Mouse (Mus musculus): ENCODE data around the gene Nhsl1.

Gene Nhsl1

DNA sequence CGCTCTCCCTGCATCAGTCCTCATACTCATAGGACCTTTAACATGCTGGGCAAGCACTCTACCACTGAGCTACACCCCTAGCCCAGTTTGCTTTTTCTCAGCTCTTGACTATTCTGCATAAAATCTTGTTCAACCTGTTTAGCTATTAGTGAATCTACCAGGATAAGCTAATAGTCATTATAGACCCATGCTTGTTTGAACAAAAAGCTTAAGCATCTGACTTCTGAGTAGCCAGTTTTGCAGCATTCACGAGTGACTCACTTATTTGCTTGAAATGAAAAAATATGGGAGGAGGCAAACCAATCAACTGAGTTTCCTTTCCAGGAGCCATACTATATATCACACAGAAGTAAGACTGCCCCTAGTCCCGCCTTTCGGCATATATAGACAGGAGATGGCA is 32.0 kb downstream of the Nhsl1 start:
- DNase-seq = no peak

DNA sequence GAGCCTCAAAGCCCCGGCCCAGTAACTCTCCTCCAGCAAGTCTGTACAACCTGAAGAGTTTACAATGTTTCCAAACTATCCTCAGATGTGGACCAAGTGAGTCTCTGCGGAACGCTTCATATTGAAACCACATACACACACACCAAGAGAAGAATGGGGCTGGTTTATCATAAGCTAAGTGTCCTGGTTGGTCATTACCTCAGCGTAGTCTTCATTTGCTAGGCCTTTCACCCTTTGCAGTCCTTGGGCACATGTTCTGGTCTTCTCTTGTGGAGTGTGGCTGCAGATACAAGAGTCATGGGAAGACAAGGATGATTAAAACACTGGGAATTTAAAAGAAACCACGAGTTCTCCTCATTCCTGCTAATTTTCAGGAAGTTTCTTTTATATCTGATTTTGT is 34.2 kb downstream of the Nhsl1 start:
- DNase-seq = no peak

DNA sequence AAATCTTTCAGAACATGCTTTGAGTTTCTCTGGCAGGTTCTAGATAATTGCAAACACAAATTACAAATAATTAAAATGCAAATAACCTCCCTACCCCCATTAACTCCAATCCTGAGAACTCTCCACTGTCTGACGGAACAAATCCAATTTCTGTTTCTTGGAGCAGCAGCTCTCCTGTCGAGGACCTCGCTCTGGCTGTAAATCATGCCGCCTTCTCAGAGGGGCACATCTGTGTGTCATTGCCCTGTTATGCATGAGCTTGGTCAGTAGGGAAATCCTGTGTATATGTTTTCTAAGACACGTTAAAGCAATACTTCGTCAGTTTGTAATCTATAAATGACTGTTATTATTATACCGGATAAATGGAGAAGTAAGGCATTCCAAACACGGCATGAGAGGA is 35.3 kb downstream of the Nhsl1 start:
- DNase-seq = no peak

DNA sequence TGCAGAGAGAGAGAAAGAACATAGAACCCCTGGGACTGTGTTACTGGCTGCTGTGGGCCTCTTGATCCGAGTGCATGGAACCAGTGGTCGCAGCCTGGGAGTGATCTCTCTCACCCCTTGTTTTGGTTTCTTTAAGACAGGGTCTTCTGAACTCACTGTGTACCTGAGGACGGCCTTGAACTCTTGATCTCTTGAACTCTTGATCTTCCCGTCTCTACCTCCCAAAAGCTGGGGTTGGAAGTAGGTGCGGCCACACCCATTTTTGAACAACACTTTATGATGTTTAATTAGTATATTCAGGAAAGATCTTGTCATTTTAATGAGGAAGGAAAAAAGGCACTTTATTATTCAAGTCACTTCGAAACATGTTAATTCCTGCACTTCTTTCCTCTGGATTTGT is 37.7 kb downstream of the Nhsl1 start:
- no peak for DNase-seq

DNA sequence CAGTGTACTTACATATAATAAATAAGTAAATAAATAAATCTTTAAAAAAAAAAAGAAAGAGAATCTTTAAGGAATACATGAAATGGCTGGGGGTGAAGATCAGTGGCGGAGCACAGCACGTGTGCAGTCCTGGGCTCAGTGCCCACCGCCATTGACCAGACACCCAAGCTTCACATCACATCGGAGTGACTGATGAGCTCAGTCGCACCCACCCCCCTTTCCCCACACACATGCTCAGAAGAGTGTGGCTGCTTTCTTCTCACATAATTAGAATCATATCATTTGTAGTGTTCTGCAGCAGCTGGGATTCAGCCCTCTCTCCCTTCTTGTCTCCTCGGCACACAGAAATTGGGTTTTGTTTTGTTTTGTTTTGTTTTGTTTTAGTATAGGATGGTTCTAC is 38.4 kb downstream of the Nhsl1 start:
- DNase-seq = no peak

DNA sequence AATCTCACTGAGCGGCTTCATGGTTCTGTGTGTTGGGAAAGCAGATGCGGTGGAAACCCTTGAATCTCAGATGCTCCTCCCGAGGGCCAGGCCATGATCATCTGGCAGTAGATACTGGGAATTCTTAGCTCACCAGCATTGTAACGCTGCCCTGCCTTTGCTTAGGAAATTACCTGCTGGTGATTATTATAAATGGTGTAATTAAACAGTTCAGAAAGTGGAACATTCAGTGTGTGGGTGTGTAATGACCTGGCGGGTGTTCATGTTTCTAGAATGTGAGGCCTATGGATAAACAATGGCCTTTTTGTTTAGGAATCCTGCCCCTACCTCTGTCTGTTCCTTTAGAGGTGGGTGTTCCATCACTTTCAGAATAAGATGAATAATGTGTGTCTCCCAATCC is 39.7 kb downstream of the Nhsl1 start:
- no peak for DNase-seq

DNA sequence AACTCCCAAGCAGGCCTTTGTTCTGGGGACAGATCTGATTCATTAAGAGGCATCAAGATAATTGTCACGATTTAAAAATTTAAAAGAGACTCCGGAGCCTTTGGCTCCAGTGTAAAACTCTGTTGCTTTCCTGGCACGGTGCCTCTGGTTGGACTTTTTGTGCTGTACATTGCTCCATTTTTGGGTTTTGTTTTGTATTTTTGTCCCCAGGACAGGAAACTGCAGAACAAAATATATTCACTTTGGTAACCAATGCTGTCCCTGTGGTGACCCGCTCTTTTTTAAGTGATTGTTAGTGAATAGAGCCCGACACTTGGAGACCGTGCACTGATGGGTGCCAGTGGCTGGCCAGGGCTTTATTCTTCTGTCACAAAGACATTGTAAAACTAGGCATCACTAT is 41.4 kb downstream of the Nhsl1 start:
- no peak for DNase-seq

DNA sequence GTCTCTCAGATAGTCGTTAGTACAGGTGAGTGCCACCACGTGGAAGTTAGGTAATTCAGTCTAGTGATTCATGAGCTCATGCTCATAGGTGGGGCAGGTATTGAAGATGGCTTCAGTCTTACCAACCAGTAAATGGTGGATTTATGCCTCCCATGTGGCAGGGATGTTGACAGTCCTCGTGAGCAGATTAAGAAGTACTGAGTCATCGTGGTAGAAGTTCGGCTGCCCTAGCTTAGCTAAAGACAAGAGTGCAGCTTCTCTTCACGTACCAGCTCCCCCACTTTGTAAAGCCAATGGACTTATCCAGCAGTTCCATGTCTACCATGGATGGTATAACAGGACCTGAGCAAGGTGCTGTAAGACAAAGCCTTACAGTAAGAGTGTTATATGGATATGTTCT is 46.6 kb downstream of the Nhsl1 start:
- DNase-seq = no peak

DNA sequence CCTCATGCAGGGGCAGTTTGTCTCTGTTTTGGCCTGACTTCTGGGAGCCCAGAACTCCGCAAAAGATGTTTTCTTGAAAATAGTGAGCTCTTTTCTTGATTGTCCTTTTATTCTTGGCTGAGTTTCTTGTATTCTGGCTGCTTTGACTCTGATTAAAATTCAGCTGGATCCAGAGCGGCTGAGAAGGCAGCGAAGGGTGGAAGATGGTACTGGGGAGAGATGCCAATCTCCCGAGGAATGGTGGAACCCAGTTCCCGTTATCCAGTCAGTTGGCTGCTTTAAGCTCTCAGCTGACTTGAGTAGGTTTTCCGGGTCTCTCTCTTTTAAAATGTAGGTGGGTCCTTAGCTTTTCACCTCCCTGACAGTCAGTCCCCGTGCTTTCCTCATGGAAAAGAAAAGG is 47.9 kb downstream of the Nhsl1 start:
- no peak for DNase-seq

DNA sequence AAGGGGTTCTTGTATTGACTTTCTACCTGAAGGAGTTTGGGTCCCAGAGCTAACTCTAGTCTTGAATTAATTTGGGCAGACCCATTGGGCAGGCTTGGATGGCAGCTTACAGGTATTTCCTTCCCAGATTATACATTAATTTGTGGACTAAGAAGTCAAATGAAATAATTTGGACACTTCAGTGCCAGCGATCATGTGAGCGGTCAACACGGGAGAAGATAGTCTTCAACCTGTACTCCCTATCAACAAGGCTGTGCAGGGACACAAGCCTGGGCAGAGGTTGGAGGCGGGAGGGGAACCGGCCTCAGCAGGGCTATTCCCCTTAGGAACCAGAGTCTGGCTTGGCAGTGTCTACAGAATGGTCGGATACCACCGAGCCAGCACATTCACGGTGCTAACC is 49.3 kb downstream of the Nhsl1 start:
- no peak for DNase-seq

DNA sequence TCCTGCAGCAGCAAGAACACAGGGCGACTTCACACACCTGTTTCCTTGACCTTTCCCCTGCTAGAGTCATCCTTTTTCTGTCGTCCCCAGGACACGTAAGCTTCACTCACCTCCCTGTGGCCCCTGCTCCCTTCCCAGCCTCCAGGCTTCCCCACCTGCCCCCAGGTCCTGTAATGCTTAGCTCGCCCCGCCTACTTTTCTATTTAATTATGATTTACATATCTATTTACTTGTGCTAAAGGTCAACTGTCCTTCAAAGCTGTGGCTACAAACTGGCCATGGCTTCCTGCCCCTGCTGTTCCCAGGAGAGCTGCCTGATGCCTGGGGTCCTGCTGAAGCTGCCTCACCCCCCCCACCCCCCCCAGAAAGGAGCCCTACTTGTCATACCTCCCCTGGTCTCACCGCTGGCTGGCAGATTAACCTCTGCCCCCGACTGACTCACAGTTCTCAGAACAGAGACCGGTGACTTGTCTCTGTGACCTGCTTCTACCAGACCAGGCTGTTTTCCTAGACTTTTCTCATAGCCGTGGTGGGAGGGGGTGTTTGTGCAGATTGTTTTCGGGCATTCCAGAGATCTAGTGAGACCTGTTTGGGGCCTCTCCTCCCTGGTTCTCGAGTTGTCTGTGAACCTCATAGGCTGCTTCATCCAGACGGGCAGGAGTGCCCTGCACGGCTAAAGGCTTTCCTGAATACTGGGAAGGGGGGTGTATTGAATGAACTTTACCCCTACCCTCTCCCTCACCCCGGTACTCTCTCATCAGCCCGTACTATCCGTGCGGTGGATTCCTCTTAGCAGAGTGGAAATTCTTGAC is 51.9 kb downstream of the Nhsl1 start:
- DNase-seq = no peak

DNA sequence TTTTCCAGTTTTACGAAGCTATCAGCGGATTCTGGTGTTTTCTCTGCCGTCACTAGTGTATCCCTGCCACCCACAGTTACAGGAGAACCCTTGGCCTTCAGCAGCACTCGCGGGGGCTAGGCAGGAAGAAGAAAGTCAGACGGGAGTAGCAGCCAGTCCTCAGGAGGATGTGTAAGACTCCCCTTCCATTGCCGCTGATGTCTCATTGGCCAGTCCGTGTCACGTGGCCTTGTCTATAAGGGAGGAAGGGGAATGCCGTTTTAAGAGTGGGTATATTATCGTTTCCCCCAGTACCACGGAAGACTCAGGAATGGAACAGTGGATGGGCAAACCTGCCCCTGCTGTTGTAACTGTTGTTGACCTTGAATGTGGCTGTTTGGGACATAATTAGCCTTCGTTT is 53.1 kb downstream of the Nhsl1 start:
- no peak for DNase-seq

DNA sequence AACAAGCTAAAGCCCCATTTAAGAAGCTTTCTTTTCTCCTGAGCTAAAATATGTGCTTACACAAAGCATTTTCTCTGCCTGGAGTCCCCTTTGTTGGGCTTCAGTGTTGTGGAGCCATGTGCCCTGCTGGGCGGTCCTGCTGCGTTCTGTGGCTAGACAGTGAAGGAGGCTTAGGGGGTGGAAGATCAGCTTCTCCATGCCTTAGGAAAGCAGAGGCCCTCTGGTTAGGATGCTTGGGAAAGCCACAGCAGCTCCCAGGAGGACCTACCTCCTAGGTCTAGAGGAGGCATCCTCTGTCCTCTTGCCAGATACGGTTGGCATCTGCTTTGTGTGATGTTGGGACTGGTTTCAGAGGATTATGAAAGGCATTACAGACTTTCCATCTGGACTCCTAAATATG is 56.5 kb downstream of the Nhsl1 start:
- DNase-seq = no peak

DNA sequence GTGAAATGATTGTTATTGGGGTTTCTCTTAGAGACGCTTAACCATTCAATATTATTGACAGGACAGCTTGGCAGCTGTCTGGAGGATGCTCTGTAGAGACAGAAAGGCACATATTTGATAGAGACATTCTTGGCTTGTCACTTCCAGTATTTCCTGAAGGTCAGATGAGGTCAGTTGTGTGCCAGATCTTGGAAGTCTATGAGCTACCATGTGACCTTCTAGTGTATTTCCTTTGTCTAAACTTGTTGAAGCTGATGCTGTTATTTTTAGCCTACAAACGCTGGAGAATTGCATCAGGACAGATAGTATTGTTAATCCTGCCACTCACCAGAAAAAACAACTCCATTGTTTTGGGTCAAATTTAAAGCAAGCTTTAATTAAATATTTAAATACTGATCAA is 66.0 kb downstream of the Nhsl1 start:
- DNase-seq = no peak

DNA sequence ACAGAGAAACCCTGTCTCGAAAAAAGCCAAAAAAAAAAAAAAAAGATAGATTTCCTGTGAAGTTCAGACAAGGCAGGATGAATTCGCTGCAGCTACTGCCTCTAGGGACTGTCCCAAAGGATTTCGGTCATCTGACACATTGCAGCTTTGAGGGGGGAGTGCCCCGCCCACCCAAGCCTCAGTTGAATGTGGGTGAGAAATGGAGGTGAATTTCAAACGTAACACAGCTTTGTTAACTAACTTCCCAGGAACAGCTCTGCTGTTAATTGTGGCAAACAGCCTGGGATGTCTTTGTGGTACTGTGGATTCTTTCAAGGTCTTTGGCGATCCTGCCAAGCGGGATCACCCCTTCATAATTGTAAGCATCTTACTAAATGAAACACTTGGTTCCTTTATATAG is 67.4 kb downstream of the Nhsl1 start:
- no peak for DNase-seq

DNA sequence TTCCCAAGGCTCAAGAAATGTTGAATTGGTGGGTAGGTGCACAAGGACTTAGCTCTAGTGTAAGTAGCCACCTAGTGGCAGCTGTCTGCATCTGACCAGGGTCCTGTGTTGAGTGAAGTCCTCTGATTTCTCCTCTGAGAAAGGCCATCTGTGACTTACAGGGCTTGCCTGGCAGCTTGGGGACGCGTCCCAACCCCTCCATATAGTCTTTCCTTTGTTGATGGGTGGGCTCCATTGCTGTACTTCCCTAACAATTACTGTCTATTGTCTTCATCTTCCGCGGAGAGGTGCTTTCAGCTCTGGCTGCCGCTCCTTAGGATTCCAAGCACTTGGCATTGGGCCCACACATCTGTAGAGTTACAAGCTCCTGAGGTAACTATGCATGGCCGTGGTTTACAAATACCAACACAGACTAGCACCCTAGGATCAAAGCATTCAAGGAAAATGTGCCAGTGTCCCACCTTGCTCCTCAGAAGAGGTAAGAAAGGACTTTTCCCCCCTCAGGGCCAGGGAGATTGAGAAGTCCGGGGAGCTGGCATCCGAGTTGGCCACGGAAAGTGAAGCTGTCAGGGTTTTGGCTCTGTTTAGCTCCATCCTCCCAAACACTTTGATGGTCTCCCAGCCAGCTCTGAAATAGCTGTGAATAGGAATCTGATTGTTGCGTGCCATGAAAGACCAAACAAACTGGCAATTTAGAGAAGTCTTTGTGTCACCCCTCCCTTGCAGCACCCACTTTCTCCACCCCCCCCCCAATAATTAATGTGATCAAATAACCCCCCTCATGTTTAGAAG is 70.2 kb downstream of the Nhsl1 start:
- DNase-seq = peak; percentile 43 to 51

DNA sequence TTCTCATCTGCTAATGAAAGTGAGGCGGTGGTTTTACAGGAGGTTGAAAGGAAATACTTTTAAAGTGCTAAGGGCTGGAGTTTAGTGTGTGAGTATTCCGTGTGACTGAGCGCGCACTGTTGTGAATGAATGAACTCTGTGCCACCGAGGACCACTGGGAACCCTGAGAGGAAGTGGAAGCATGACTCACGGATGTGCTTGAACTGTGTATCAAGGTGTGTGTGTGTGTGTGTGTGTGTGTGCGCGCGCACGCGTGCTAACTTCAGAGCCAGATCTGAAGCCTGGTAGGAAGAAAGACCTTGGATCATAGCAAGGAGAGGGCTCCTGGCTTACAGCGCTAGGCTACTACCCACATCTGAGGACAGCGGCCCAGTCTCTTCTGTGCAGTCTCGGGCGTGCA is 71.2 kb downstream of the Nhsl1 start:
- DNase-seq = no peak

DNA sequence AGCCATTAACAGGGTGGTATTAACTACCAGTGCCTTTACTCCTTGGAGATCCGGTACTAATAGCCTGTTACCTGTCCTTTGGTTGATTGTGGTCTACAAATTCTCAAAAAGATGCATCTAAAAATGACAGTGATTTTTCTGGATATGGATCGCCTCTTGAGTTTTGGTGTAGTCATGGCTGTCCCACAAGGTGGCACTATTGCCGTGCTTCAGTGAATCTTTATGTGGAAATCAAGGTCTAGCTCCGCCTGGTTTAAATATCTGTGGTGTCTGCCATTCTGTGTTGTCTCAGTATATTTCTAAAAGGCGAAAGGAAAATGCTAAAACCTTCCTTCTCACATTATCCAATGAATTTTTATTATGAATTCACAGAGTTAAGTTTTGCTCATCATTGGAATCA is 72.8 kb downstream of the Nhsl1 start:
- DNase-seq = peak; percentile 69 to 76

DNA sequence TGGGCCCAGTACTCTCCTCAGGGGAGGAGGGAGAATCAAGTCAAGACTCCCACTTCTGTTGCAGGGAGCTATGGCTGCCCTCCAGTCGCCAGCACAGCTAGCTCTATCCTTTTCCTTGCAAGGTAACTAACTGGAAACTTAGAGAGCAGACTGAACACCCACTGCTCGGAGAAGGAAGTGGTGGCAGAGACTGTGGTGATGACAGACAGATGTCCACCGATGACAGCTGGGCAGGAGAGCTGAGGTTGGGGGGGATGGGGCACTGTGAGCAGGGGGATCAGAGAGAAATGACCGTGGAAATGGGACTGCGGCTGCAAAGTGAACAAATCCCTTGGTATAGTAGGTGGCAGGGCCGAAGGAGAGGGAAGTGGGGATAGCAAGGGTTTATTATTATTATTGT is 73.5 kb downstream of the Nhsl1 start:
- DNase-seq = no peak

DNA sequence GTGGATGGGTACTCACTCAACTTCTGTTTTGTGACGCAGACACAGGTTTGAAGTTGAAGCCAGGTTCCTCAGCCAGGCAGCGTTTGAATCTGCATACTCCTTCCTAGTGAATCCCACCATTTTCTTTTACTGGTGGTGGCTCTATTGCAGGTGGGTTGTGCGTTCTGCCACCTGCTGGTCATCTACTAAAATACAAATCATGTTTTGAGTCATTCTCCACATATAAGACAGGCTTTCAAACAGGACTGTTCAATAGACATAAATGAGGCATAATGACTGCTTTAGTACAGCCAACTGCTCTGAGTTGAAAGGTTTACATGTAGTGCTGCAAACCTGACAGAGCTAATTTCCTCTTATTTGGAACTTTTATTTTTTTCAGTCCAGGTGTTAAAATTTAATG is 75.0 kb downstream of the Nhsl1 start:
- DNase-seq = no peak

DNA sequence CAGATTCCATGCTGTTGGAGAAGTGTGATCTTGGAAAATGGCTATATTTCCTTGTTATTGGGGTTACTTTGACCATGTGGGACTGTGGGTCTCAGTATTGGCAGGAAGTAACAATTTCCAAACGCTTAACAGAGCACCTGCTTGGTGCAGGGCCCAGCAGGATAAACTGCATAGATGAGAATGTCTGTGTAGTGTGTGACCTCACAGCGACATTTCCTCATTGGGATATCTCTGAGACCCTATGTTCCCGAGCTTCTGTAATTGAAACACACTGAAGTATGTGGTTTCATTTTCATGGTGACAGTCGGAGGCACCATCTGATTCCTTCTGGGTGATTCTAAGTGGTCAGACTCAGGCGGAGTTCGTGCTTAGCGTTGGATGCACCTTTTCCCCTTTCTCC is 75.5 kb downstream of the Nhsl1 start:
- DNase-seq = no peak

DNA sequence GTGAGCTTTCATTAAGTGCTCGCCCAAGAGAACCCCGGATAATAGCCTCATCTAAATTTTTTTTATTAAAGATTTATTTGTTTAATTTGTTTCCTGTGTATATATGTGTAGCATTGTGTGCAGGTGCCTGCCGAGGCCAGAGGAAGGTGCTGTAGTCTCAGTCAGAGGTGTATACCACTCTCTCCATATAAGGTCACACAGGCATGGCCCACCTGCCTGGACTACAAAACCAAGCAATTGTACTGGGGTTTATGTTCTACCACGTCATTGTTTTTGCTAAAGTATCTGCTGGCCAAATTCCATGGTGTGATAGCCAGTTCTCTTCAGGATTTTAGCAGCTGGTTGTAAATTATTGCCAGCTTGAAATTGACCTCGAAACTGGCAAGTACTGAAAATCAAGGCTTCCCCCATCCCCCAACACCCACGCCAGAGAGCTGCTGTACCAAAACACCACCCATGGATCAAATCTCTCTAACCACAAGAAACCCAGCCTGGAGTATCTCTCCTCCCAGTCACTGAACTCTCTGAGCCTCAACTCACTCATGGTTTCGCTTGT is 81.4 kb downstream of the Nhsl1 start:
- no peak for DNase-seq

DNA sequence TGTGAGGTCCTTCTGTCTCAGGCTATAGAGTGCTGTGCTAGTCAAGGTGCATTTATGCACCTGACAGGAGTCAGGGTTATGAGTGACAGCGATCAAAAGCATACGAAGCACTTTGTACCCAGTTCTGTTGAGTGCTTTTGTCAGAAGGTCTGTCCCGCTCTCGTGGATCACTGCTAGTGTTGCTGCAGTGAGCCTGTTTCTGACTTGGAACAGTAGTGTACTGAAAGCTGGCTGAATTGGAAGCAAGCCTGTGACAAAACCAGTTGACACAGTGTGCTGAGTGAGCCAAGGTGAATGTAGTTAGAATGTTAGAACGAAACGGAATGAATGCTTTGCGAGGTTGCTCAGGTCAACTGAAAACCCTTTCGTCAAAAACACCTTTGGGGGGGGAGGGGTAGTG is 82.2 kb downstream of the Nhsl1 start:
- no peak for DNase-seq

DNA sequence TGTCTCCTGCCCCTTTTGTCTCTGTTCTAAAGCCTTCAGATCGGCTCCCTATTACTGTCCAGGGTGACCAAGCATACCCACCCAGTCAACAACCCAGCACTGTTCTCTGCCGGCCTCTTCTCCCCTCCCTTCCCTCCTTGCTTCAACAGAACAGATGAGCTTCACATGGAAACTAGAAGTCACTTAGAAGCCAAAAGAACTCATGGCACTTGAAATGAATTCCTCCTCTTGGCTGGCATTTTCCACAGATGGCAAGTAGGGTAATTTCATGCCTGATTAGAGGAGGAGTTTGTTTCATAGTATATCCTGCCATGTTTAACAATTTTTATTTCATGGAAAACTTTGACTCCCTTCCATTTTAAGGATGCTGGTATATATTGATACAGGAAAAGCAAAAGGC is 85.2 kb downstream of the Nhsl1 start:
- no peak for DNase-seq
